Mouse (Mus musculus) gastrocnemius, adult 2 months (tissue): Measurements from ENCODE around the gene Olfr610. TPM values are rescaled to one million over a fixed set of nuclear protein-coding genes. Genes with fewer than 3 reads are reported as not detected.
"Not testable (repeated sequence)": the region's sequence is repeated elsewhere in the genome, so short reads cannot be mapped to it uniquely, and the experiment has no call there.

Experiments used
- DNase-seq: peaks from one replicate; pipeline ENCODE4 v3.0.0; 2022
- H3K27ac ChIP-seq: fragments of 200-600 bp; 2 replicates; pipeline ENCODE4 v1.8.1; 2022; ENCODE audit warnings: mild to moderate bottlenecking
- H3K4me3 ChIP-seq: fragments of 200-600 bp; 2 replicates; pipeline ENCODE4 v1.8.1; 2022; ENCODE audit warnings: mild to moderate bottlenecking, moderate library complexity
- CTCF ChIP-seq: fragments of 200-600 bp; IDR thresholded peaks from 2 replicates; pipeline ENCODE4 v1.8.1; 2022; ENCODE audit warnings: antibody characterized with exemption, mild to moderate bottlenecking, moderate library complexity
- intact Hi-C: fragments of 180-260 bp; cut with DNase I; formaldehyde crosslinking; loops from one replicate; pipeline ENCODE4 v1.15.1; 2025
- long read RNA-seq, 2 experiments: library from polyadenylated mRNA; stranded (forward); transcript quantifications; one replicate each; pipeline ENCODE4 v2.0.0; 2021
- total RNA-seq, 2 experiments: library from RNA; stranded (reverse); gene quantifications; 2 replicates each; pipeline ENCODE4 v1.2.3; 2021

The Olfr610 gene
- not detected for total RNA-seq
- long read RNA-seq, experiment 1, result 0 reads
- long read RNA-seq, experiment 2, result 0 reads

DNA sequence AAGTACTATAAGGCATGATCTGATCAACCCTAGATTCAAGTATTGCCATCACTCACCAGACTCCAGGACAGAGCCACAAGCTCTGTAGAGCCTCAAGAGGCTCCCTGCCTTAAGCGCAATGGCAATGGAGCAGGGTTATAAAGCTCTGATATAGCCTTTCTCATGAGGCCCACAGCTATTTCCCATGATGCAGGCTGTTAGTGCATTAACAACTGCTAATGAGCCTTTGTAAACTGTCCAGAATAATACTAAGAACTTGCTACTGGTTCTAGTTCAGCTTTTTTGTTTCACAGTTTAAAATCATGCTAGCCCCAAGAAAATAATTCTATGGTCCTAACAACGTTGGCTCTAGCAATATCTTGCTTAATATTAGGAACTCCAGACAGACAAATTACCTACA is at the start of gene Olfr610:
Olfr610 (minus strand) TSS at position 101 of the 400 bp plus-strand sequence.
- no peak for TF ChIP-seq CTCF
- intact Hi-C loops, result no loop called here
- Histone ChIP-seq H3K4me3 (no peak within 1 kb of the TSS), H3K27ac (no peak within 1 kb of the TSS)
- DNase-seq, result no peak

DNA sequence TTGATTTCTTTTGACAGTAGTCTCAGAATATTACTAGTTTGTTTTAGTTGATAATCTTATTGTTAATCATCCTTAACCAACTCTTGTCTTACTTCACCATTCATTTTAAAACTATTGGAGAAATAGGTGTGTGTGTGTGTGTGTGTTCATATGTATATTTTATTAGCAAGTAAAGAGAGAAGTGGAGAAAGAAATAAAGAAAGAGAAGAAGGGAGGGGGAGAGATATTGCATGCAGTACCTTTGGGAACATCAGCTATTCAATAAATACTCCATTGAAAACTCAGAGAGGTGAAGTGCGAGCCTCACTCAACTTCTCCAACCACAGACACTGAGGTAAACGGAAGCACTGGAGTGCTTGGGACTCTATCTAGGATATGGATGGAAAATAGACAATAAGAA is 43.9 kb upstream of the Olfr610 start, which contains the start of gene Olfr615:
Olfr615 (plus strand) TSS at position 301 of the 400 bp plus-strand sequence.
- no peak within 1 kb of the TSS for H3K4me3 ChIP-seq
- TF ChIP-seq CTCF, result no peak
- intact Hi-C loops, result no loop called here
- H3K27ac ChIP-seq, result no peak within 1 kb of the TSS
- DNase-seq, result no peak

DNA sequence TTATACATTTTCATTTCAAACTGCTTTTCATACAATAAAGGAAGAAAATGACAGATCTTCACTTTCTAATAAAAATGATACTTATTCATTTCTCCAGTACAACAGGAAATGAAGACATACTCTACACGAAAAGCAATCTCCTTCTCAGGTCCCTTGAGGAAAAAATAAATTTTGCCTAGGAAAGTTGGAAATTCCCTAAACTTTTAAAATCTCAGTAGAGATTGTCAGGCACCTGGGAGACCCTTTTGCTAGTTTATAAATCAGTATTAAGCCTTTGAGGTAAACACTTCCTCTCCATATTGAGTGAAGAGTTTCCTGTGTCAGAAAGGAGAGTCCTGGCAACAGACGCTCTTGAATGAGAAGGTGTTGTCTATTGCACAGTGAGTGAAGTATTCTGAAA is 35.9 kb upstream of the Olfr610 start, which contains the start of gene Olfr613:
Olfr613 (plus strand) TSS at position 301 of the 400 bp plus-strand sequence.
- no peak for DNase-seq
- no peak within 1 kb of the TSS for H3K4me3 ChIP-seq

DNA sequence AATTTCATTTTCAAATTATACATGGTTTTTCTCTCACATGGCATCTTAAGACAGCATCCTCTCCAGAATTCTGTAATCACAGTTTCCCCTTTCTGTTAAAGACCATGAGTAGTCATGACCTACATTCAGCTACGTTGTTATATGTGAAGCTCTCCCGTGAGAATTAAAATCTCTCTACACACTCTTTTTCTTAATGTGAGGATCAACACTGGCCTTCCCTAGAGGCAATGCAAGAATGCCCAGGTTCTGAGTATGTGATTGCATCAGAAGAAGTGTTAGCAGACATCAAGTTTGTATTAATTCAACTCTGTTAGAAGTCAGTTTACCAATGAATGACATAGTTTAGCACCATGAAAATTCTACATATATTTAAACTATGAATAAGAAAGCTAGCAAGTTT is 30.7 kb upstream of the Olfr610 start, which contains the start of gene Olfr612:
Olfr612 (minus strand) TSS at position 101 of the 400 bp plus-strand sequence.
- intact Hi-C loops, H3K27ac ChIP-seq, H3K4me3 ChIP-seq, DNase-seq: not testable (repeated sequence)

More for the DNA sequence above, 35.9 kb upstream of the Olfr610 start, which contains the start of gene Olfr613:
- intact Hi-C loops, result no loop called here
- no peak within 1 kb of the TSS for H3K27ac ChIP-seq
- TF ChIP-seq CTCF, result no peak

DNA sequence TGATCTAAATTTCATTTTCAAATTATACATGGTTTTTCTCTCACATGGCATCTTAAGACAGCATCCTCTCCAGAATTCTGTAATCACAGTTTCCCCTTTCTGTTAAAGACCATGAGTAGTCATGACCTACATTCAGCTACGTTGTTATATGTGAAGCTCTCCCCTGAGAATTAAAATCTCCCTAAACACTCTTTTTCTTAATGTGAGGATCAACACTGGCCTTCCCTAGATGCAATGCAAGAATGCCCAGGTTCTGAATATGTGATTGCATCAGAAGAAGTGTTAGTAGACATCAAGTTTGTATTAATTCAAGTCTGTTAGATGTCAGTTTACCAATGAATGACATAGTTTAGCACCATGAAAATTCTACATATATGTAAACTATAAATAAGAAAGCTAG is 8.8 kb upstream of the Olfr610 start, which contains the start of gene Olfr611:
Olfr611 (minus strand) TSS at position 101 of the 400 bp plus-strand sequence.
- H3K4me3 ChIP-seq, H3K27ac ChIP-seq, DNase-seq, intact Hi-C loops: not testable (repeated sequence)

DNA sequence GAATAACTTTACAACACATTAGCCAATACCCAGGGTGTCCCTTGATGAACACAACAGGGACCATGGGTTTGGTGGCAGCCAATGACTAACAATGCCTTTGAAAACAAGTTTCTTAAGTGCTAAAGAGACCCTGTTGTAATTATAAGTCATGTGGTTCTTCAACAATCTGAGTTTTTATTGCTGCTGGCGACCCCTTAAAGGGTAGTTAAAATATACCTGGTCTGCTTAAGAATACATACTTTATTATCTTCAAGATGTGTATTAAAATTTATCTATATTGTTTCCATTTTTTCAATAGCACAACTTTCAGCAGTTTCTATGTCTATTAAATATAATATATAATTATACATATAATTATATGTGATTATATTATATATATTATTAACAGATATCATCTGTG is 14.0 kb downstream of the Olfr610 start, which contains the start of gene Olfr609:
Olfr609 (minus strand) TSS at position 101 of the 400 bp plus-strand sequence.
- intact Hi-C loops, result no loop called here
- TF ChIP-seq CTCF, result no peak
- Histone ChIP-seq H3K4me3 (no peak within 1 kb of the TSS), H3K27ac (no peak within 1 kb of the TSS)
- no peak for DNase-seq

DNA sequence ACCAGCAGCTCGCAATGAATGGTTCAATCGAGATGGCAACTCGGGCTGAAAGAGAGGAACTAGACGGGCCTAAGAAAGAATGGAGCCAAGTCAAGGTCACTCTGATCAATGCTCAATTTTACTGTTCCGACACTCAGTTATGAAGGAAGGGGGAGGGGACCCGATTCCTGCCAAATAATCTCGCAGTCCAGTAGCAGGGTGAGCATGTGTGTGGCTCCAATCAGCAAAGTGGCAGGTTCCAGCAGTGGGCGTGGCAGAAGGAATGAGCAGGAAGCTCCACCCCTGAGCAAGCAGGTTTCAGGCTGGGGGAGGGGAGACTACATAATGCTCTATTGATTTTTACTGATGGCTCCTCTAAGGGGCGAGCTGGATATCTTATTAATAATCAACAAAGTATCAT is 34.8 kb downstream of the Olfr610 start:
- intact Hi-C loops, result not testable (repeated sequence)

DNA sequence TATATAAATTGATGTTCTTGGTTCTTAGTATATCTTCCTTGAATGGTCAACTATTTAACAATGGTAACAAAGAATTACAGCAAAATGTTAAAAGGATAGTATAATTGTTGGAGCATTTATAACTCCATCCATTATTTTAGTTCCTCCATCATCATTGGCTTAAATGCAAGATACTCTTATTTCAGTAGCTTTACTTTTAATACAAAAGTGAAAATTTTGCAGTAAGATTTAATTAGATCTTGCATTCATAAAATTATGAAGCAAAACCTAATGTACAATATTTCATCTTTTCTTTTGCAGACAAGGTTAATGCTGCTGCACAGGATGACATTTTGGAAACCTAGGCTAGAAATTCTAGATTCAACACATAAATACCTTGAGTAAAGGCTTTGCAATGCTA is 42.3 kb downstream of the Olfr610 start, which contains the start of gene Olfr608:
Olfr608 (plus strand) TSS at position 301 of the 400 bp plus-strand sequence.
- Histone ChIP-seq H3K27ac (no peak within 1 kb of the TSS), H3K4me3 (no peak within 1 kb of the TSS)
- TF ChIP-seq CTCF, result no peak
- DNase-seq, result no peak
- intact Hi-C loops, result no loop called here

More for the DNA sequence above, 34.8 kb downstream of the Olfr610 start:
- not testable (repeated sequence) for H3K27ac ChIP-seq, DNase-seq, H3K4me3 ChIP-seq

DNA sequence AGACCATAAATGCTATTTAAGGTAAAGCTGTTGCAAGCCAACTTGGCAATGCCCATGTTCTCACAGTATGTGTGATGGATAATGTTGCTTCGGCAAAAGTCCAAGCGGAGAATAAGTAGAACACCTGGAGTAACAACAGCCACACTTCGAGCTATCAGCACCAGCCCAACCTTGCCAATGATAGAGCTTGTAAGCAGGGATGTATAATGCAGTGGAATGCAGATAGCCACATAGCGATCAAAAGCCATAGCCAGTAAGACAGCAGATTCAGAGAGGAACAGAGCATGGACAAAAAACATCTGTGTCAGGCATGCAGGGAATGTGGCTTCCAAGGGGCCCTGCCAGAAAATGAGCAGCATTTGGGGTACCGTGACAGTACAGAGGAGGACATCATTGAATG is 51.3 kb downstream of the Olfr610 start:
- TF ChIP-seq CTCF, result no peak
- Histone ChIP-seq H3K4me3 (no peak overlapping the region), H3K27ac (no peak overlapping the region)
- intact Hi-C loops, result no loop called here
- no peak for DNase-seq

Other genes starting within 250 kb of the Olfr610 start
- not detected for gene Olfr596, start 206.5 kb downstream of the Olfr610 start, total RNA-seq
- gene Olfr597, start 195.8 kb downstream of the Olfr610 start, total RNA-seq, result not detected
- gene Olfr598, start 188.6 kb downstream of the Olfr610 start, total RNA-seq, result not detected
- gene Olfr599, start 176.2 kb downstream of the Olfr610 start, total RNA-seq, result not detected
- gene Olfr600, start 162.5 kb downstream of the Olfr610 start, total RNA-seq, result not detected
- not detected for gene Olfr601, start 149.5 kb downstream of the Olfr610 start, total RNA-seq
- not detected for gene Olfr603, start 125.9 kb downstream of the Olfr610 start, total RNA-seq
- gene Usp17lc, start 97.0 kb downstream of the Olfr610 start, total RNA-seq, result not detected
- not detected for gene Olfr605, start 66.7 kb downstream of the Olfr610 start, total RNA-seq
- gene Olfr606, start 63.1 kb downstream of the Olfr610 start, total RNA-seq, result not detected
- gene Olfr607, start 48.0 kb downstream of the Olfr610 start, total RNA-seq, result not detected
- not detected for gene Olfr608, start 42.2 kb downstream of the Olfr610 start, total RNA-seq
- not detected for gene Olfr609, start 14.1 kb downstream of the Olfr610 start, total RNA-seq
- not detected for gene Olfr611, start 8.7 kb upstream of the Olfr610 start, total RNA-seq
- gene Olfr612, start 30.6 kb upstream of the Olfr610 start, total RNA-seq, result not detected
- gene Olfr613, start 36.0 kb upstream of the Olfr610 start, total RNA-seq, result not detected
- gene Olfr615, start 44.0 kb upstream of the Olfr610 start, total RNA-seq, result not detected
- gene Olfr616, start 57.0 kb upstream of the Olfr610 start, total RNA-seq, result not detected
- gene Olfr617, start 60.9 kb upstream of the Olfr610 start, total RNA-seq, result not detected
- not detected for gene Olfr618, start 78.0 kb upstream of the Olfr610 start, total RNA-seq
- gene Olfr619, start 88.5 kb upstream of the Olfr610 start, total RNA-seq, result not detected
- not detected for gene Olfr620, start 100.4 kb upstream of the Olfr610 start, total RNA-seq
- not detected for gene Olfr622, start 130.6 kb upstream of the Olfr610 start, total RNA-seq
- gene Olfr623, start 151.6 kb upstream of the Olfr610 start, total RNA-seq, result not detected
- not detected for gene Olfr624, start 159.1 kb upstream of the Olfr610 start, total RNA-seq
- not detected for gene Olfr625-ps1, start 170.6 kb upstream of the Olfr610 start, total RNA-seq
- gene Olfr243, start 202.5 kb upstream of the Olfr610 start, total RNA-seq, result not detected
- not detected for gene Olfr628, start 218.3 kb upstream of the Olfr610 start, total RNA-seq
- gene Olfr629, start 232.8 kb upstream of the Olfr610 start, total RNA-seq, result not detected
- gene Olfr630, start 245.2 kb upstream of the Olfr610 start, total RNA-seq, result not detected